Mouse (Mus musculus) telencephalon, adult 2 months (tissue): ENCODE measurements around the gene Tymp.

ENCODE experiments used
- DNase-seq: peaks from one replicate; pipeline ENCODE4 v3.0.0-alpha.2; 2011; ENCODE audit warnings: low read depth, low spot score

Gene Tymp

GRCm38 (mm10) chr15:89334271-89334670, 42.6 kb downstream of the Tymp start, which contains the start of gene Miox:
Gene Miox, plus strand, starts transcription at chr15:89334398.
- DNase-seq, result no peak

GRCm38 (mm10) chr15:89326441-89326840, 50.4 kb downstream of the Tymp start:
- DNase-seq, result no peak

GRCm38 (mm10) chr15:89323656-89324055, 53.2 kb downstream of the Tymp start:
- no peak for DNase-seq

- DNase-seq, result no peak
Measured at GRCm38 (mm10) chr15:89322670-89323522, 53.9 kb downstream of the Tymp start, which contains the start of gene Adm2. Gene Adm2, plus strand, starts transcription at chr15:89322720.
